Mouse (Mus musculus) brain, adult 10 weeks (tissue): Measurements from ENCODE around the gene Tmem25. TPM values are rescaled to one million over a fixed set of nuclear protein-coding genes. Genes with fewer than 3 reads are reported as not detected.

ENCODE experiments used
- polyA plus RNA-seq: library from polyadenylated mRNA; stranded (reverse); fragments of 350-450 nt; fragmentation: Illumina TruSeq; extraction: RNeasy Lipid Tissue Mini Kit (QIAGEN cat#74804); gene quantifications from one replicate; pipeline ENCODE4 v1.2.3, GENCODE M21; 2015; ENCODE audit warnings: low read depth, low replicate concordance

Tmem25 gene
- 65.3 TPM for polyA plus RNA-seq

GRCm38 (mm10) chr9:44799102-44799957, at the start of gene Tmem25:
Gene Tmem25 (minus strand): TSS chr9:44799307.

GRCm38 (mm10) chr9:44802808-44803450, 3.8 kb upstream of the Tmem25 start, which contains the start of gene Ttc36:
Gene Ttc36 (minus strand): TSS chr9:44803072.

GRCm38 (mm10) chr9:44767101-44768028, 31.7 kb downstream of the Tmem25 start, which contains the start of the genes Arcn1 and Ift46:
Gene Arcn1 (minus strand): TSS chr9:44767845.
Gene Ift46 (plus strand): TSS chr9:44767908.

Other genes with a start within 250 kb of the Tmem25 start
- gene Cxcr5, start 237.4 kb downstream of the Tmem25 start, polyA plus RNA-seq: not detected
- gene Ddx6, start 194.4 kb downstream of the Tmem25 start, polyA plus RNA-seq: 61.7 TPM
- not detected for gene Treh, start 126.1 kb downstream of the Tmem25 start, polyA plus RNA-seq
- 84.9 TPM for gene Phldb1, start 64.1 kb downstream of the Tmem25 start, polyA plus RNA-seq
- gene Arcn1, start 31.5 kb downstream of the Tmem25 start, polyA plus RNA-seq: 72.5 TPM
- 76.9 TPM for gene Ift46, start 31.4 kb downstream of the Tmem25 start, polyA plus RNA-seq
- gene Ttc36, start 3.8 kb upstream of the Tmem25 start, polyA plus RNA-seq: 0.57 TPM
- 24.6 TPM for gene Kmt2a, start 82.0 kb upstream of the Tmem25 start, polyA plus RNA-seq
- gene Atp5l, start 121.4 kb upstream of the Tmem25 start, polyA plus RNA-seq: 976 TPM
- 43.9 TPM for gene Ube4a, start 166.3 kb upstream of the Tmem25 start, polyA plus RNA-seq
- gene Cd3g, start 181.1 kb upstream of the Tmem25 start, polyA plus RNA-seq: not detected
- gene Cd3d, start 182.5 kb upstream of the Tmem25 start, polyA plus RNA-seq: not detected
- not detected for gene Cd3e, start 210.3 kb upstream of the Tmem25 start, polyA plus RNA-seq
- gene Mpzl2, start 240.5 kb upstream of the Tmem25 start, polyA plus RNA-seq: 1.1 TPM